Mouse (Mus musculus) cortical plate, adult 2 months (tissue): ENCODE measurements around the gene G3bp1. TPM values are rescaled to one million over a fixed set of nuclear protein-coding genes. Genes with fewer than 3 reads are reported as not detected.

Experiments
- H3K27ac ChIP-seq: fragments of 200-500 bp; 2 replicates; pipeline ENCODE4 v1.5.1; 2012; ENCODE audit warnings: low read length, control low read depth, inconsistent platforms; ENCODE audit not compliant: insufficient read depth
- H3K4me1 ChIP-seq: fragments of 200-500 bp; 2 replicates; pipeline ENCODE4 v1.6.1; 2011; ENCODE audit warnings: low read length; ENCODE audit not compliant: control insufficient read depth, insufficient read depth
- H3K4me3 ChIP-seq: fragments of 200-500 bp; 2 replicates; pipeline ENCODE4 v1.5.1; 2011; ENCODE audit warnings: mild to moderate bottlenecking, low read length, control low read depth; ENCODE audit not compliant: insufficient read depth
- CTCF ChIP-seq: fragments of 200-500 bp; IDR thresholded peaks from 2 replicates; pipeline ENCODE4 v1.5.1; 2011; ENCODE audit warnings: mild to moderate bottlenecking, control low read depth, low read length; ENCODE audit not compliant: insufficient read depth; ENCODE audit errors: extremely low read depth
- POLR2A ChIP-seq: fragments of 200-500 bp; IDR thresholded peaks from 2 replicates; pipeline ENCODE4 v1.6.1; 2011; ENCODE audit warnings: mild to moderate bottlenecking, low read length, control low read depth; ENCODE audit not compliant: insufficient read depth; ENCODE audit errors: extremely low read depth
- polyA plus RNA-seq: library from polyadenylated mRNA; depleted of rRNA; stranded (reverse); fragments of >200 nt; gene quantifications from 2 replicates; pipeline ENCODE4 v1.2.3, GENCODE M21; 2012

Gene G3bp1
- polyA plus RNA-seq, 1 experiment, result 23.7 TPM

DNA sequence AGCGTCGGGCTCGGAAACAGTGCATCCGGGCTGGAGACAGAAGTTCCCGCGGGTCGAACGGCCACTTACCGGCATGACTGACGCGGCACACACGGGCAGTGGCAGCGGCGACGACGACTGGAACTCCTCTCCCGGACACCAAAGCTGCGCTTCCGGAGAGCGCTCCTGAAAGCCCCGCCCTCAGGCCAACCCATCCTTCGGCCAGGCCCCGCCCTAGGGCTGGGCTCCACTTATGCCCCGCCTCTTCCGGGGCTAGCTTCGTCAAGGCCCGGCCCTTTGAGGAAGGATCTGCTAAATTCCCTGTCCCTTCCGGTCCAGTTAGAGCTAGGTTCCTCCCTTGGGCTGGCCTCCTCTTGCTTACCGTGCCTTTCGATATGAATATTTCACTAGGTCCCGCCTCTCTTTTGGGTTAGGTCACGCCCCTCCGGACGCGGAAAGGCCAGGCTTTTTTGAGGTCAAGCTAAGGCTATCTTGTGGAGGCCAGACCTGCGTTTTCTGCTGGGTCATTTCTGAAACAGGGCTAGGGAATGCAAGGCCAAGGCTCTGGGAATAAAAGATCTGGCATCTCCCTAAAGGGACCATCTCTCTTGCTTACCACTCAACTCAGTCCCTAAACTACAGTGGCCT is 8.4 kb upstream of the G3bp1 start, which contains the start of gene Atox1:
Atox1 (minus strand) TSS at position 221 of the 627 bp plus-strand sequence.
- Histone ChIP-seq H3K27ac (no peak within 1 kb of the TSS), H3K4me1 (no peaks in the 10 kb centered on the region), H3K4me3 (peak within 1 kb of the TSS; percentile 74)
- TF ChIP-seq CTCF (no peak), POLR2A (peak; percentile 35)

DNA sequence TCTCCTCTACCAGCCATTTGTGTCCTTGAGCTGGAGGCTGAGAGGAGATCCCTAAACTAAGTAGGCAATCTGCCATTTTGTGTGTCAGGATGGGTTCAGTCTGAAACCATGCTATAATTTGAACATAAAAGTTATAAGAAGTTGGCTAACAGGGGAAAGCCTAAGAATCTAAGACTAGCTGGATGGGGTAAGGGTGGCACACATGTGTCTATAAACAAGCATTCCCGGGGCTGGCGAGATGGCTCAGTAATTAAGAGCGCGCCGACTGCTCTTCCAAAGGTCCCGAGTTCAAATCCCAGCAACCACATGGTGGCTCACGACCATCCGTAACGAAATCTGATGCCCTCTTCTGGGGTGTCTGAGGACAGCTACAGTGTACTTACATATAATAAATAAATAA is 7.3 kb upstream of the G3bp1 start:
- Histone ChIP-seq H3K4me3 (no peak overlapping the region), H3K27ac (no peak overlapping the region), H3K4me1 (no peaks in the 10 kb centered on the region)
- no peak for TF ChIP-seq POLR2A
- TF ChIP-seq CTCF, result no peak

DNA sequence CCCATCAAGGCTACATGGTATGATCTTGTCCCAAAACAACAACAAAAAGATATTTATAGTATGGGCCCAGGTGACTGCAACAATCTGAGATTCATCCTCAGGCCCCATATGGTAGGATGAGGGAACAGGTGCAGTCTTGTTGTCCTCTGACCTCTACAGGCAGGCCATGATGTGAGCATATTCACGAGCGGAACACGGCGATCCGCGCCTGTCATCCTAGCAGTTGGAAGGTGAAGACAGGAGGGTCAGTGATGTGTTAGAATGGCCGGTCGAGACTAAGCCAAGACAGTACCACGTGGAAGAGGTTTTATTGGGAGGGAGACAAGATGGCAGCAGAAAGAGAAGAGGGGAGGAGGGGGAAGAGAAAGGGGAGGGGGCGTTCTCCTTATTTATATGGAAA is 4.8 kb upstream of the G3bp1 start:
- Histone ChIP-seq H3K27ac (no peak overlapping the region), H3K4me3 (no peak overlapping the region), H3K4me1 (peaks cover 2% of the 10 kb centered on the region; the same call in 1 of the 2 replicates)

DNA sequence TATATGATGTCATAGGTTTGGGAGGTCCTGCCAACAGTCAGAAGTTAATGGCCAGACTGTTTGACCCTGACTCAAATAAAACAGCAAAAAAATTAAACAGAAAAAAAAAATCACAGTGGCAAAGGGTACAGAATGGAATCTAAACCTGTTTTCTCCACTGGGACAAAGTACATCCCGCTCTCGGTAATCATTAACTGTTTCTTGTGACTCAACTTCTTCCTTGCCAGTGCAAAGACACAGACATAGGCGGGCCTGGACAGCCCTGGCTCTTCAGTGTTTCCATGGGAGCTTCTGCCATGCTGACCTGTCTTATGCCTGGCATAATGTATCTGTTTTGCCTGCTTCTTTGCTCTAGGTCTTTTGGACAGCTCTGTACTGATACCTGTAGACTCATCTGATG is 4.3 kb upstream of the G3bp1 start:
- TF ChIP-seq CTCF, result no peak
- TF ChIP-seq POLR2A, result no peak
- peaks cover 2% of the 10 kb centered on the region; the same call in 1 of the 2 replicates for H3K4me1 ChIP-seq
- no peak overlapping the region for H3K27ac ChIP-seq

More for the DNA sequence above, 4.8 kb upstream of the G3bp1 start:
- no peak for TF ChIP-seq POLR2A
- TF ChIP-seq CTCF, result no peak

DNA sequence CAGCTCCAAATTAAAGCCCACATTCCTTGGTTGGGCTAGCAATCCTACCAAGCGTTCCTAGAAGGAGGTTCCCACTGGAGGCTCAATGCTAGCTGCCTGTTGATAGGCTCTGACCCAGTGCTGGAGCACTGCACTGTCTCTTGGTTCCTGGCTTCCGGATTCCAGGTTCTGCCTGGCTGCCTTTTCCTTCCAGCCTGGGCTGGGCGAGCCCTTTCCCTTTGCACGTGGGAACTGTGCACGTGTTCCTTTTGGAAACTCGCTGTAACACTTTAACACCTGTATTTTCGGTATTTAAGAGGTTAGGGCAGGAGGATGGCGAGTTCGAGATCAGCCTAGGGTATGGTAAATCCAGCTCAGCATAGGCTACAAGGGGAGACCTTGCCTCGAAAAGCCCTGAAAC is 1.5 kb upstream of the G3bp1 start:
- peaks cover 6% of the 10 kb centered on the region; the same call in 1 of the 2 replicates for H3K4me1 ChIP-seq
- TF ChIP-seq CTCF (no peak), POLR2A (no peak)
- peak overlapping the region; percentile 66; the same call in 1 of the 2 replicates for H3K27ac ChIP-seq
- no peak overlapping the region for H3K4me3 ChIP-seq

More for the DNA sequence above, 4.3 kb upstream of the G3bp1 start:
- no peak overlapping the region for H3K4me3 ChIP-seq

DNA sequence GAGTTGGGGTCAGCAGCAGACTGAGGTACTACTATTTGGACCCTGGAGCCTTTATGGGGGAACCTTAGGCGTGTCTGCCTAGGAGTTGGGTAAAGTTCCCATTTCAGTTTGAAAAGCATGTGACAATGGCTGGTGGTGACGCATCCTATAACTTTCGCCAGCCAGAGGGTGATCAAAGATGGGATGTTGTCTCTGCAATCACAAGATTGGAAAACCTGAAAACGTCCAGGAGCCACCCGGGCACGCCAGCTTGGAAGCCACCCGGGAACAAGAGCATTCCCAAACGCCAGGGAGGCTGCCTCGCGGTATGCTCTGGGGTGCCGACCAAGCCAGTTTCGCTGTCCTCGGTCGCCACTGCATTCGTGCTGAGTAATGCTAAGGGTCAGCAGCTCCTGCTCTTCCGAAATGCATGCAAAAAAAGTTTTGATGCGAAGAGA is 856 bp upstream of the G3bp1 start:
- no peak for TF ChIP-seq CTCF
- no peak for TF ChIP-seq POLR2A
- Histone ChIP-seq H3K27ac (peak overlapping the region; percentile 66), H3K4me3 (peak overlapping the region; percentile 40), H3K4me1 (peaks cover 6% of the 10 kb centered on the region; the same call in 1 of the 2 replicates)

DNA sequence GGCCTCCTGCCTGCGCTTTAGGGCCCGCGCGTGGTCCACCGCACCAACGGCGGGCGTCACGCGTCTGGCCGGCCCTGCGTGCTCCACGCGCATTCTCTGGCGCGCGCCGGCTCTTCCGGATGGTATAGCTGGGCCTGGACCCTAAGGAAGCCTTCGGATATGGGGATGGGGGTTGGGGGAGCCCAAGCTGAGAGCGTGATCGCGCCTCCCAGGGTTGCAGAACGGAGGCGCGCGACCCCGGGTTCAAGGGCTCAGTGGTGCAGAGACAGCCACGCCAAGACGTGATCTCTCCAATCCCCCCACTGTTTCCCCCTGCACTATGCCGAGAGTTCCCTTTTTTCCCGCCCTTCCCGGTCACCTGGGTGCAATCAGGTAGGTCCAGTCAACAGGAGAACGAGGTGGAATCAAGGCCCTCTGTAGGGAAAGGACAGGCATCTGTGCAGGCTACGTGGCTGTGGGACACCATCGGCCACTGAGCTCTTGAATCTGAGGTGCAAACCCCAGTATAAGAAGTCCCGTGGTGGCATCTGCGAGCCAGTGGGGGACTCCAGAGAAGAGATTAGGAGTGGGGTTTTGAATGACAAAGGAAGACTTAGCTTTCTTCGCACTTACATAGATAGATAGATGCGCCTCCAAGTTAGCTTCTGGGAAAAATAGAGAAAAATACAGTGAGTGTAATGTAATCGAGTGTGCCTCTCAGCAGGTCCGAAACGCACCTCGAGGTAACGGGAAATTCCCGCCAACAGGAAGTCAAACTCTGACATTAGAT is 622 bp downstream of the G3bp1 start:
- peaks cover 6% of the 10 kb centered on the region; the same call in 1 of the 2 replicates for H3K4me1 ChIP-seq
- TF ChIP-seq CTCF (no peak), POLR2A (no peak)
- H3K4me3 ChIP-seq, result peak overlapping the region; percentile 97
- peak overlapping the region; percentile 18; the same call in 1 of the 2 replicates for H3K27ac ChIP-seq

DNA sequence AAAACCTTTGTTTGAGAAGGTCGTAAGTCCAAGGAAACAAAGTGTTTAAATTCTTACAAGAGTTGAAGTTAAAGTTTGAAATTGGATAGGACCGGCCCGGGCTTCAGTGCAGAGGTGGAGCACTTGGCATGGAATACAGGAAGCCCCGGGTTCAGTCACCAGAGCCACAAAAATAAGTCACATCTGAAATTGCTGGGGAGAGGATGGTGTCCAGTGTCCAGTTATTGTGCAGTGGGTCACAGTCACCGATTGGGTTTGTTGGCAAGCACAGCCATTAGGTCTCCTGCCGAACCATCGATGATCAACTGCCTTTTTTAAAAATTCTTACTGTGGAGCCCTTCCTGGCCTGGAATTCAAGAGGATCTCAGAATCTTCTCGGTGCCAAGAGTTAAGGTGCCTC is 1.3 kb downstream of the G3bp1 start:
- Histone ChIP-seq H3K27ac (no peak overlapping the region), H3K4me3 (peak overlapping the region; percentile 97; the same call in 1 of the 2 replicates), H3K4me1 (peaks cover 6% of the 10 kb centered on the region; the same call in 1 of the 2 replicates)
- TF ChIP-seq POLR2A, result no peak
- TF ChIP-seq CTCF, result no peak

DNA sequence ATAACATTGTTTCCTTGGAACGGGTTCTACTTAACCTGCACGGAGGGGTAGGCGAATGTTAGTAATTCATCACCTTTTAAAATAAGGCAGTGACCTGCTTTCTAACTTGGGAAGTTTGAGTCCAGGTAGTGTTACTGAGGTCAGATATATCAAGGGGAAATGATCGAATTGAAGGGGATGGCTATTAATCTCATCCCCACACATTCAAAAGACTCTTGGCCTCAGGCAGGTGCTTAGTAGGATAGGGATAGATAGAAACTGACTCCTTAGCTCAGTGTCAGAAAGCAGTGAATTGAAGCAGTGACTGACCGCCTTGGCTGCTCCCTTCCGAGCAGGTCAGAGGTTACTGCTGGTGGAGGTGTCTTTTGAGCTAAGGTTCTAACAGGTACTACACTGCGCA is 2.0 kb downstream of the G3bp1 start:
- Histone ChIP-seq H3K4me1 (peaks cover 6% of the 10 kb centered on the region; the same call in 1 of the 2 replicates), H3K4me3 (no peak overlapping the region), H3K27ac (no peak overlapping the region)
- TF ChIP-seq POLR2A, result no peak
- TF ChIP-seq CTCF, result no peak
